Mouse (Mus musculus) G1E (cell line): Measurements from ENCODE around the gene Rpl38. TPM values are rescaled to one million over a fixed set of nuclear protein-coding genes. Genes with fewer than 3 reads are reported as not detected.

Source experiments
- ATAC-seq: 2 replicates; pipeline ENCODE4 v1.8.0; 2016; ENCODE audit warnings: mild to moderate bottlenecking; ENCODE audit not compliant: insufficient number of reproducible peaks, poor library complexity, low FRiP score, severe bottlenecking; ENCODE audit errors: extremely low read depth
- DNase-seq: peaks from one replicate; pipeline ENCODE4 v3.0.0; 2012; ENCODE audit warnings: low spot score
- H3K27me3 ChIP-seq: 2 replicates; pipeline ENCODE4 v1.6.1; 2012; ENCODE audit warnings: mild to moderate bottlenecking, low read length, inconsistent platforms; ENCODE audit not compliant: insufficient read depth
- H3K36me3 ChIP-seq: replicated peaks from 2 replicates; pipeline ENCODE3; 2012; ENCODE audit warnings: mild to moderate bottlenecking, inconsistent platforms
- H3K4me1 ChIP-seq: 2 replicates; pipeline ENCODE4 v1.6.1; 2012; ENCODE audit warnings: low read depth, low read length, inconsistent platforms, mixed read lengths; ENCODE audit not compliant: insufficient read depth
- H3K4me3 ChIP-seq: 2 replicates; pipeline ENCODE4 v1.5.1; 2012; ENCODE audit warnings: low read depth, mild to moderate bottlenecking, inconsistent platforms, low read length, moderate library complexity, mixed read lengths
- H3K9me3 ChIP-seq: replicated peaks from 2 replicates; pipeline ENCODE4 v1.6.1; 2012; ENCODE audit warnings: inconsistent platforms
- CTCF ChIP-seq: IDR thresholded peaks from 2 replicates; pipeline ENCODE4 v1.5.1; 2012; ENCODE audit warnings: low read depth, low read length, inconsistent platforms, mixed read lengths
- GATA1 ChIP-seq: IDR thresholded peaks from 2 replicates; pipeline ENCODE4 v1.6.1; 2012; ENCODE audit warnings: borderline replicate concordance, low read length, inconsistent platforms, mixed read lengths
- GATA2 ChIP-seq: IDR thresholded peaks from 2 replicates; pipeline ENCODE4 v1.6.1; 2012; ENCODE audit warnings: low read depth, low read length, inconsistent platforms, borderline replicate concordance
- POLR2AphosphoS5 ChIP-seq: IDR thresholded peaks from 2 replicates; pipeline ENCODE4 v1.6.1; 2012; ENCODE audit warnings: low read depth, low read length, inconsistent platforms; ENCODE audit not compliant: insufficient replicate concordance
- TAL1 ChIP-seq: conservative IDR thresholded peaks from 2 replicates; pipeline ENCODE4 v1.6.1; 2012; ENCODE audit warnings: low read depth, low read length, inconsistent platforms, mixed read lengths
- polyA plus RNA-seq: library from polyadenylated mRNA; stranded (reverse); fragments of >175 nt; gene quantifications from 2 replicates; pipeline ENCODE4 v1.2.3, GENCODE M21; 2012
- total RNA-seq, 2 experiments: library from RNA; stranded (forward) in 1 of 2; stranded (reverse) in 1 of 2; fragments of 200-1000 nt in 1 of 2; fragments of >200 nt in 1 of 2; fragmentation: Nextera tagmentation in 1 of 2; gene quantifications; 2 replicates each; pipeline ENCODE4 v1.2.3; 2014 to 2017

The Rpl38 gene
- total and polyA plus RNA-seq, 3 experiments: 420 to 2,691 (median 875) TPM

- Histone ChIP-seq H3K27me3 (peaks cover 25% of the 10 kb centered on the region; the same call in 1 of the 2 replicates), H3K4me3 (peak within 1 kb of the TSS; percentile 76), H3K4me1 (peaks cover 59% of the 10 kb centered on the region), H3K36me3 (peaks cover 42% of the 10 kb centered on the region), H3K9me3 (no peaks in the 10 kb centered on the region)
- DNase-seq (peak; percentile 84), ATAC-seq (peak; percentile 71)
- no peak for TF ChIP-seq TAL1
- no peak for TF ChIP-seq GATA1
- no peak for TF ChIP-seq POLR2AphosphoS5
- TF ChIP-seq GATA2: no peak
- TF ChIP-seq CTCF: no peak
Observed at GRCm38 (mm10) chr11:114675341-114675825, 7.1 kb downstream of the Rpl38 start, which contains the start of gene Ttyh2. Ttyh2 (plus strand) TSS chr11:114675431.

GRCm38 (mm10) chr11:114675826-114676401 lies 7.6 kb downstream of the Rpl38 start:
- no peaks in the 10 kb centered on the region for H3K9me3 ChIP-seq
- H3K27me3 ChIP-seq: peaks cover 25% of the 10 kb centered on the region; the same call in 1 of the 2 replicates
- DNase-seq: peak; percentile 53
- peaks cover 54% of the 10 kb centered on the region for H3K4me1 ChIP-seq
- ATAC-seq: no peak
- peaks cover 37% of the 10 kb centered on the region for H3K36me3 ChIP-seq
- no peak for TF ChIP-seq CTCF
- no peak for TF ChIP-seq GATA1
- no peak for TF ChIP-seq POLR2AphosphoS5
- TF ChIP-seq GATA2: no peak
- H3K4me3 ChIP-seq: peak overlapping the region; percentile 76

- TF ChIP-seq POLR2AphosphoS5 (no peak), TAL1 (no peak), CTCF (no peak)
- H3K27me3 ChIP-seq: peaks cover 25% of the 10 kb centered on the region; the same call in 1 of the 2 replicates
- H3K36me3 ChIP-seq: peaks cover 32% of the 10 kb centered on the region
- H3K4me1 ChIP-seq: peaks cover 49% of the 10 kb centered on the region
- DNase-seq (no peak), ATAC-seq (no peak)
- H3K4me3 ChIP-seq: no peak overlapping the region; the same call in 1 of the 2 replicates
- no peaks in the 10 kb centered on the region for H3K9me3 ChIP-seq
Observed at GRCm38 (mm10) chr11:114676431-114676830, 8.1 kb downstream of the Rpl38 start.

GRCm38 (mm10) chr11:114676896-114677530 lies 8.7 kb downstream of the Rpl38 start:
- Histone ChIP-seq H3K4me1 (peaks cover 43% of the 10 kb centered on the region), H3K27me3 (peaks cover 25% of the 10 kb centered on the region; the same call in 1 of the 2 replicates), H3K36me3 (peaks cover 26% of the 10 kb centered on the region), H3K4me3 (no peak overlapping the region), H3K9me3 (no peaks in the 10 kb centered on the region)
- ATAC-seq (no peak), DNase-seq (no peak)
- TF ChIP-seq CTCF (no peak), GATA1 (no peak), POLR2AphosphoS5 (no peak), TAL1 (no peak), GATA2 (no peak)

- TF ChIP-seq GATA2 (no peak), CTCF (no peak), TAL1 (no peak), GATA1 (no peak), POLR2AphosphoS5 (no peak)
- Histone ChIP-seq H3K27me3 (peaks cover 25% of the 10 kb centered on the region; the same call in 1 of the 2 replicates), H3K4me3 (no peak overlapping the region), H3K4me1 (peaks cover 26% of the 10 kb centered on the region), H3K36me3 (peaks cover under 1% of the 10 kb centered on the region), H3K9me3 (0 out of 2 replicates have a peak, but pooled peaks cover 2% of the 10 kb centered on the region)
- DNase-seq (no peak), ATAC-seq (no peak)
Observed at GRCm38 (mm10) chr11:114679582-114679981, 11.3 kb downstream of the Rpl38 start.

- Histone ChIP-seq H3K27me3 (peaks cover 25% of the 10 kb centered on the region; the same call in 1 of the 2 replicates), H3K4me3 (no peak overlapping the region), H3K36me3 (no peaks in the 10 kb centered on the region), H3K9me3 (0 out of 2 replicates have a peak, but pooled peaks cover 2% of the 10 kb centered on the region), H3K4me1 (peaks cover 23% of the 10 kb centered on the region)
- ATAC-seq (no peak), DNase-seq (no peak)
- no peak for TF ChIP-seq GATA1
Observed at GRCm38 (mm10) chr11:114680291-114680690, 12.0 kb downstream of the Rpl38 start.
